Mouse (Mus musculus): ENCODE measurements around the gene Krt82. TPM values are rescaled to one million over a fixed set of nuclear protein-coding genes. Genes with fewer than 3 reads are reported as not detected.
A peak's percentile ranks its signal among the peaks of the same experiment; 100 is the strongest.
"Not testable (repeated sequence)": the region's sequence is repeated elsewhere in the genome, so short reads cannot be mapped to it uniquely, and the experiment has no call there.

The Krt82 gene
- polyA plus RNA-seq, 1 experiment from 2014 or later: not detected

GRCm38 (mm10) chr15:101552188-101552587 is 1.7 kb upstream of the Krt82 start:
- peaks cover 8% of the 10 kb centered on the region; the same call in 1 of the 2 replicates for H3K27me3 ChIP-seq (replicated peaks)
- peaks cover 12% of the 10 kb centered on the region for H3K4me1 ChIP-seq (replicated peaks)
- no peak overlapping the region for H3K27ac ChIP-seq
- no peaks in the 10 kb centered on the region for H3K36me3 ChIP-seq
- no peaks in the 10 kb centered on the region for H3K9me3 ChIP-seq
- ATAC-seq: no peak
- no peak overlapping the region for H3K9ac ChIP-seq
- no peak overlapping the region for H3K4me2 ChIP-seq (replicated peaks)
- no peak overlapping the region for H3K4me3 ChIP-seq (replicated peaks)
- WGBS: 79% methylated on average over 8 of the region's 8 CpGs

- Histone ChIP-seq H3K9me3 (no peaks in the 10 kb centered on the region), H3K4me2 (replicated peaks) (no peak overlapping the region), H3K4me1 (replicated peaks) (no peaks in the 10 kb centered on the region), H3K36me3 (no peaks in the 10 kb centered on the region), H3K27me3 (replicated peaks) (no peaks in the 10 kb centered on the region), H3K4me3 (replicated peaks) (no peak overlapping the region), H3K9ac (no peak overlapping the region), H3K27ac (no peak overlapping the region)
- WGBS: 62% methylated on average over 3 of the region's 3 CpGs
- no peak for ATAC-seq
Observed at GRCm38 (mm10) chr15:101544478-101544877, 6.0 kb downstream of the Krt82 start.

GRCm38 (mm10) chr15:101542543-101542942 is 7.9 kb downstream of the Krt82 start:
- Histone ChIP-seq H3K27me3 (replicated peaks) (no peaks in the 10 kb centered on the region), H3K4me3 (replicated peaks) (no peak overlapping the region), H3K4me1 (replicated peaks) (no peaks in the 10 kb centered on the region; the same call in 1 of the 2 replicates), H3K27ac (no peak overlapping the region), H3K36me3 (no peaks in the 10 kb centered on the region), H3K9me3 (no peaks in the 10 kb centered on the region), H3K9ac (no peak overlapping the region), H3K4me2 (replicated peaks) (no peak overlapping the region)
- 67% methylated on average over 9 of the region's 9 CpGs for WGBS
- no peak for ATAC-seq

GRCm38 (mm10) chr15:101538580-101538900 is 11.9 kb downstream of the Krt82 start:
- H3K36me3 ChIP-seq: no peaks in the 10 kb centered on the region
- H3K9ac ChIP-seq: no peak overlapping the region
- H3K27me3 ChIP-seq (replicated peaks): no peaks in the 10 kb centered on the region
- H3K9me3 ChIP-seq: no peaks in the 10 kb centered on the region
- H3K4me1 ChIP-seq (replicated peaks): peaks cover 5% of the 10 kb centered on the region; the same call in 1 of the 2 replicates
- WGBS: 53% methylated on average over 4 of the region's 4 CpGs
- H3K4me2 ChIP-seq (replicated peaks): no peak overlapping the region
- no peak overlapping the region for H3K27ac ChIP-seq
- ATAC-seq: peak; percentile 17; the same call in 1 of the 2 replicates
- H3K4me3 ChIP-seq (replicated peaks): no peak overlapping the region

- Histone ChIP-seq H3K4me1 (replicated peaks) (peaks cover 5% of the 10 kb centered on the region; the same call in 1 of the 2 replicates), H3K9me3 (no peaks in the 10 kb centered on the region), H3K27ac (no peak overlapping the region), H3K4me3 (replicated peaks) (no peak overlapping the region), H3K36me3 (no peaks in the 10 kb centered on the region), H3K9ac (no peak overlapping the region), H3K4me2 (replicated peaks) (no peak overlapping the region), H3K27me3 (replicated peaks) (no peaks in the 10 kb centered on the region)
- 36% methylated on average over 7 of the region's 7 CpGs for WGBS
- peak; percentile 41; the same call in 1 of the 2 replicates for ATAC-seq
Observed at GRCm38 (mm10) chr15:101537864-101538579, 12.4 kb downstream of the Krt82 start.

- no peak overlapping the region for H3K9ac ChIP-seq
- H3K9me3 ChIP-seq: no peaks in the 10 kb centered on the region
- H3K4me3 ChIP-seq (replicated peaks): no peak overlapping the region
- H3K4me1 ChIP-seq (replicated peaks): peaks cover 5% of the 10 kb centered on the region; the same call in 1 of the 2 replicates
- no peaks in the 10 kb centered on the region for H3K36me3 ChIP-seq
- H3K27ac ChIP-seq: no peak overlapping the region
- H3K4me2 ChIP-seq (replicated peaks): no peak overlapping the region
- H3K27me3 ChIP-seq (replicated peaks): no peaks in the 10 kb centered on the region
- 54% methylated on average over 9 of the region's 9 CpGs for WGBS
- ATAC-seq: no peak
Observed at GRCm38 (mm10) chr15:101536054-101536850, 14.2 kb downstream of the Krt82 start.

GRCm38 (mm10) chr15:101532720-101533119 is 17.7 kb downstream of the Krt82 start, which contains the start of gene Krt84:
Krt84 (minus strand) TSS chr15:101532820.
- Histone ChIP-seq H3K9me3 (no peaks in the 10 kb centered on the region), H3K4me1 (replicated peaks) (peaks cover 5% of the 10 kb centered on the region; the same call in 1 of the 2 replicates), H3K4me2 (replicated peaks) (no peak within 1 kb of the TSS), H3K27ac (no peak within 1 kb of the TSS), H3K4me3 (replicated peaks) (no peak within 1 kb of the TSS), H3K36me3 (no peaks in the 10 kb centered on the region), H3K27me3 (replicated peaks) (0 out of 2 replicates have a peak, but pooled peaks cover 2% of the 10 kb centered on the region), H3K9ac (no peak within 1 kb of the TSS)
- no peak for ATAC-seq
- 80% methylated on average over 7 of the region's 7 CpGs for WGBS

- Histone ChIP-seq H3K9ac (no peak overlapping the region), H3K4me2 (replicated peaks) (no peak overlapping the region), H3K9me3 (no peaks in the 10 kb centered on the region), H3K27me3 (replicated peaks) (0 out of 2 replicates have a peak, but pooled peaks cover 2% of the 10 kb centered on the region), H3K4me1 (replicated peaks) (no peaks in the 10 kb centered on the region), H3K4me3 (replicated peaks) (no peak overlapping the region), H3K36me3 (no peaks in the 10 kb centered on the region), H3K27ac (0 out of 2 replicates have a peak overlapping the region, but pooled peaks have one; percentile 22)
- peak; percentile 88 for ATAC-seq
- WGBS: 61% methylated on average over 4 of the region's 4 CpGs
Observed at GRCm38 (mm10) chr15:101522556-101523232, 27.8 kb downstream of the Krt82 start.

- Histone ChIP-seq H3K9ac (no peak overlapping the region), H3K27ac (no peak overlapping the region), H3K4me2 (replicated peaks) (no peak overlapping the region), H3K4me3 (replicated peaks) (no peak overlapping the region), H3K27me3 (replicated peaks) (no peaks in the 10 kb centered on the region), H3K36me3 (no peaks in the 10 kb centered on the region), H3K9me3 (no peaks in the 10 kb centered on the region), H3K4me1 (replicated peaks) (no peaks in the 10 kb centered on the region)
- WGBS: 19% methylated on average over 2 of the region's 2 CpGs
- ATAC-seq: no peak
Observed at GRCm38 (mm10) chr15:101519792-101520191, 30.7 kb downstream of the Krt82 start.

GRCm38 (mm10) chr15:101517161-101517560 is 33.3 kb downstream of the Krt82 start, which contains the start of gene Gm49425:
Gm49425 (minus strand) TSS chr15:101517261.
- H3K27me3 ChIP-seq (replicated peaks); H3K27ac ChIP-seq; H3K4me2 ChIP-seq (replicated peaks); H3K36me3 ChIP-seq; ATAC-seq; H3K9ac ChIP-seq; H3K9me3 ChIP-seq; H3K4me3 ChIP-seq (replicated peaks); H3K4me1 ChIP-seq (replicated peaks): not testable (repeated sequence)
- WGBS: 65% methylated on average over 2 of the region's 2 CpGs

GRCm38 (mm10) chr15:101508247-101508646 is 42.2 kb downstream of the Krt82 start:
- Histone ChIP-seq H3K36me3 (no peaks in the 10 kb centered on the region), H3K9me3 (no peaks in the 10 kb centered on the region), H3K4me3 (replicated peaks) (no peak overlapping the region), H3K4me2 (replicated peaks) (no peak overlapping the region), H3K4me1 (replicated peaks) (no peaks in the 10 kb centered on the region), H3K27ac (no peak overlapping the region), H3K27me3 (replicated peaks) (no peaks in the 10 kb centered on the region), H3K9ac (no peak overlapping the region)
- 45% methylated on average over 9 of the region's 9 CpGs for WGBS
- ATAC-seq: no peak

Data from intestine, embryonic 15.5 days (tissue).